Mouse (Mus musculus) stomach, postnatal 0 days (tissue): Measurements from ENCODE around the gene Polr2b. TPM values are rescaled to one million over a fixed set of nuclear protein-coding genes. Genes with fewer than 3 reads are reported as not detected.

Source experiments
- ATAC-seq: fragments of 200-750 bp; cut with Nextera tagmentation; 2 replicates; pipeline ENCODE4 v1.8.0; 2017; ENCODE audit not compliant: low FRiP score, low TSS enrichment
- DNase-seq: peaks from one replicate; pipeline ENCODE4 v3.0.0-alpha.2; 2016; ENCODE audit warnings: low spot score
- H3K27ac ChIP-seq: fragments of 300-500 bp; sonication (generic); replicated peaks from 2 replicates; pipeline ENCODE4 v1.5.1; 2014; ENCODE audit warnings: mild to moderate bottlenecking, control low read depth
- H3K27me3 ChIP-seq: fragments of 300-500 bp; sonication (generic); 2 replicates; pipeline ENCODE4 v1.6.1; 2014; ENCODE audit warnings: low read length; ENCODE audit not compliant: control insufficient read depth, insufficient read depth
- H3K36me3 ChIP-seq: fragments of 300-500 bp; sonication (generic); 2 replicates; pipeline ENCODE4 v1.6.1; 2014; ENCODE audit warnings: low read length, mixed read lengths; ENCODE audit not compliant: control insufficient read depth, insufficient read depth
- H3K4me1 ChIP-seq: fragments of 300-500 bp; sonication (generic); replicated peaks from 2 replicates; pipeline ENCODE4 v1.6.1; 2014; ENCODE audit warnings: antibody characterized with exemption; ENCODE audit not compliant: control insufficient read depth, insufficient read depth
- H3K4me2 ChIP-seq: fragments of 300-500 bp; sonication (generic); replicated peaks from 2 replicates; pipeline ENCODE4 v1.6.1; 2014; ENCODE audit warnings: low read depth, mild to moderate bottlenecking, control low read depth, moderate library complexity
- H3K4me3 ChIP-seq: fragments of 300-500 bp; sonication (generic); 2 replicates; pipeline ENCODE4 v1.5.1; 2014; ENCODE audit warnings: low read depth, low read length, control low read depth
- H3K9ac ChIP-seq: fragments of 300-500 bp; sonication (generic); 2 replicates; pipeline ENCODE4 v1.6.1; 2014; ENCODE audit warnings: mild to moderate bottlenecking, low read length, control low read depth, mixed read lengths
- H3K9me3 ChIP-seq: fragments of 300-500 bp; sonication (generic); 2 replicates; pipeline ENCODE4 v1.6.1; 2016; ENCODE audit warnings: low read length; ENCODE audit not compliant: control insufficient read depth
- CTCF ChIP-seq: IDR thresholded peaks from 2 replicates; pipeline ENCODE4 v1.5.1; 2016; ENCODE audit warnings: antibody characterized with exemption, low read depth, mild to moderate bottlenecking, moderate library complexity
- EP300 ChIP-seq: optimal IDR thresholded peaks from 2 replicates; pipeline ENCODE3; 2016; ENCODE audit warnings: antibody characterized with exemption
- WGBS: fragments of 180-500 bp; shearing (Covaris S2); extraction: QIAGEN DNeasy Blood & Tissue Kit; methylation state at CpG from one replicate; pipeline ENCODE4 v1.1.7; 2014; 5-methylcytosine and 5-hydroxymethylcytosine counted together
- polyA plus RNA-seq: library from polyadenylated mRNA; unstranded; fragments of >200 nt; fragmentation: Nextera tagmentation; extraction: Ambion mirVana; gene quantifications from 2 replicates; pipeline ENCODE4 v1.2.1, GENCODE M21; 2015

Gene Polr2b
- polyA plus RNA-seq, 1 experiment from 2014 or later: 23.5 TPM

DNA sequence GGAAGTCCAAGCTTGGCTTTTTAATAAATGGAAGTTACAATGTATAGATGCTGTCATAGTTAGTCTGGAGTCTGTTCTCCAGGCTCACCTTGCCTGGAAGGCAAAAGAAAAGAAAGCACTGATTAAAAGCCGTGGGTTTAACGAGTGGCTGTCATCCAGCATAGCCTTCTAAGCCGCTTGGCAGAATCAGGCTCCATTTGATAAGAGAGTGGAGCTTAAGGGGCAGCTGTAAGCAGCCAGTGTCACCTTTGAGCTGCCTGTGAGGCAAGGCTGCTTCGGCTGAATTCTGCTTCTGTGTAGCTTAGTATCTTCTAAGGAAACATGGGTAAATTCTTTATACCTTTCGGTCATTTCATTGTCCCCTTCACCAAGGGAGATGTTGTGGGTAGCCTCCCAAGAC, 23.0 kb upstream of the Polr2b start:
- ATAC-seq: no peak
- H3K27ac ChIP-seq: no peak overlapping the region
- no peak overlapping the region for H3K4me2 ChIP-seq
- H3K4me1 ChIP-seq: no peaks in the 10 kb centered on the region
- H3K36me3 ChIP-seq: peaks cover 22% of the 10 kb centered on the region
- H3K4me3 ChIP-seq: no peak overlapping the region
- WGBS: 82% methylated on average over 5 of the region's 5 CpGs
- no peak overlapping the region for H3K9ac ChIP-seq
- TF ChIP-seq EP300 (no peak), CTCF (no peak)
- no peak for DNase-seq
- no peaks in the 10 kb centered on the region for H3K9me3 ChIP-seq
- H3K27me3 ChIP-seq: no peaks in the 10 kb centered on the region

DNA sequence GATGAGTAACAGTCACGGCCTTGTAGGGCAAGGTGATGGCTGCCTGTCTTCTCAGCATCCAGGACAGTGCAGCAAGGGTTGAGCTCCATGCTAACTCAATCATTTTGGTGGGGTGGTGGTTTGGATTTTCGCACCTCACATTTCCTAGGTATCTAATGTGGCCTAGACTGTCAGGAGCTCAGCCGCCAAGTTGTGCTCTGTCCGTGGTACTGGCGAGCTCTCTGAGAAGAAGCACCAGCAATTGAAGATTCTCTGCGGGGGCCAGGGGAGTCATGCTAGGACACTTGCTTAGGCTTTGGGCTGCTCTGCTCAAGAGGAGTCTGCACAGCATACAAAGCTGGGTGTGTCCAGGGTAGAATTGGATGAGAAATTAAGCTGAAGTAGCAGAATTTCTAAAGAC, 22.0 kb upstream of the Polr2b start:
- TF ChIP-seq CTCF: no peak
- no peak for ATAC-seq
- WGBS: 84% methylated on average over 6 of the region's 6 CpGs

DNA sequence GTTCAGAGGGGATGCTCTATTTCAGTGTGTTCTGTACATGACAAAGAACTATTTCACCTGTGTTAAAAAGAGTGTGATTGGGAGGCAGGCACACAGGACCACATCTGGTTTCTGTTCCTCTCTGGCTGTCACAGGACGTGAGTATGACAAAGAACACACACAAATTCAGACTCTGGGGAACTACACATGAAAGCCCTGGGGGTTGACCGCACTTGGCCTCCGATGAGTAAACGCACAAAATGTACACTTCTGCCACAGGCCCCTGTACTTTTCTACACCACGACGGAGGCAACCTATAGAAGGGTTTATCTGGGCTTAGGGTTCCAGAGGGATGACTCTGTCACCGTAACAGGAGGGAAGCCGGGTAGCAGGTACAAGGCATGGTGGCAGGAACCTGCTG, 20.3 kb upstream of the Polr2b start:
- no peak for ATAC-seq

More for the DNA sequence above, 22.0 kb upstream of the Polr2b start:
- no peaks in the 10 kb centered on the region for H3K4me1 ChIP-seq
- no peak overlapping the region for H3K4me2 ChIP-seq
- H3K9ac ChIP-seq: no peak overlapping the region
- no peak overlapping the region for H3K4me3 ChIP-seq
- no peaks in the 10 kb centered on the region for H3K9me3 ChIP-seq
- H3K36me3 ChIP-seq: peaks cover 16% of the 10 kb centered on the region
- H3K27me3 ChIP-seq: no peaks in the 10 kb centered on the region
- H3K27ac ChIP-seq: no peak overlapping the region
- DNase-seq: no peak

DNA sequence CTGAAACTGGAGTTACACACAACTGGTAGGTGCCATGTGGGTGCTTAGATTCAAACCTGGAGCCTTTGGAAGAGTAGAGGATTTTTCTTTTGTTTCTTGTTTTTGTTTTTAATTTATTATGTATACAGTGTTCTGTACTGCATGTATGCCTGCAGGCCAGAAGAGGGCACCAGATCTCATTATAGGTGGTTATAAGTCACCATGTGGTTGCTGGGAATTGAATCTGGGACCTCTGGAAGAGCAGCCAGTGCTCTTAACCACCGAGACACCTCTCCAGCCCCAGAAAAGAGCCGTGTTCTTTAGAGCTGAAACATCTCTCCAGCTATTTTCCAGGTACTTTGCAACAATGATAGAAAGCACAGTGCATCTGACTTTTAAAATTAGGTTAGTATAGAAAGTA, 19.3 kb upstream of the Polr2b start:
- no peak overlapping the region for H3K4me3 ChIP-seq
- WGBS: 93% methylated on average over 2 of the region's 2 CpGs
- no peaks in the 10 kb centered on the region for H3K27me3 ChIP-seq
- no peaks in the 10 kb centered on the region for H3K9me3 ChIP-seq
- no peak overlapping the region for H3K27ac ChIP-seq
- no peak overlapping the region for H3K9ac ChIP-seq
- DNase-seq (no peak), ATAC-seq (no peak)
- H3K4me2 ChIP-seq: no peak overlapping the region
- peaks cover 21% of the 10 kb centered on the region for H3K36me3 ChIP-seq
- TF ChIP-seq EP300 (no peak), CTCF (no peak)
- no peaks in the 10 kb centered on the region for H3K4me1 ChIP-seq

More for the DNA sequence above, 20.3 kb upstream of the Polr2b start:
- Histone ChIP-seq H3K4me1 (no peaks in the 10 kb centered on the region), H3K9ac (no peak overlapping the region), H3K27ac (no peak overlapping the region), H3K4me2 (no peak overlapping the region), H3K9me3 (no peaks in the 10 kb centered on the region), H3K27me3 (no peaks in the 10 kb centered on the region), H3K4me3 (no peak overlapping the region), H3K36me3 (peaks cover 19% of the 10 kb centered on the region)
- TF ChIP-seq EP300 (no peak), CTCF (no peak)
- no peak for DNase-seq
- WGBS: 64% methylated on average over 8 of the region's 8 CpGs

DNA sequence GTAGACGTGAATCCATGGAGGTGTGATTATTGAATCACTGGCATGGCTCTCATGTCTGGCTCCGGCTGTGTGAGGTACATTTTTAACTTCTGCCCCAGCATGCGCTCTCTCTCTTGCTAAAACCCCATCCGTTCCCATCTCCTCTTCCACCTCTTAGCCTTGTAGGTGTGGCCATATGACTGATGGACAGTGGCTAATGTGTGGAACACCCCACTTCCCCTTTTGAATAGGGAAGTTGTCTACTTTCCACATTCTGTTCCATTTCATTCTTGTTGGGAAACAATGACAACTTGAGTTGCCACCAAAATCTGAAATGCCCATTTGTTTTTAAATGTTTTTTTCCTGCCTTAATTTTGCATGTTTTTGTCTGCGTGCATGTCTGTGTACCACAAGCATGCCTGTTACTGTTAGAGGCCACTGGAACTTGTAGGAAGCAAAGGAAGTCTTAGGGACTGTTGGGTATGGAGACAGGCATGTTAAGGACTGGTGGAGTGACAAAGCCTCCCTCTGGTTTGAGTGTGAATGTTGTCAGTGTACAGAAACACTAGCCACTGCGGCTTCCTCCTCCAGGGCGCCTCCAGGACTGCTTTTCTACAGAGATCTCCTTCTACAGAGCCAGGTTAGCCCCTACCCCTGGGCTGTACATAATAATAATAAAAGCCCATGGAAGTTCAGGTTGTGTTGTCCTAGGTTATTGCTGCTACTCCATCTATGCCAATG, 17.0 kb upstream of the Polr2b start:
- ATAC-seq (no peak), DNase-seq (no peak)
- Histone ChIP-seq H3K27me3 (no peaks in the 10 kb centered on the region), H3K9me3 (no peaks in the 10 kb centered on the region), H3K36me3 (peaks cover 16% of the 10 kb centered on the region), H3K4me2 (no peak overlapping the region), H3K4me1 (no peaks in the 10 kb centered on the region), H3K4me3 (no peak overlapping the region), H3K9ac (no peak overlapping the region), H3K27ac (no peak overlapping the region)
- TF ChIP-seq EP300: no peak
- no peak for TF ChIP-seq CTCF
- WGBS: 84% methylated on average over 7 of the region's 7 CpGs

DNA sequence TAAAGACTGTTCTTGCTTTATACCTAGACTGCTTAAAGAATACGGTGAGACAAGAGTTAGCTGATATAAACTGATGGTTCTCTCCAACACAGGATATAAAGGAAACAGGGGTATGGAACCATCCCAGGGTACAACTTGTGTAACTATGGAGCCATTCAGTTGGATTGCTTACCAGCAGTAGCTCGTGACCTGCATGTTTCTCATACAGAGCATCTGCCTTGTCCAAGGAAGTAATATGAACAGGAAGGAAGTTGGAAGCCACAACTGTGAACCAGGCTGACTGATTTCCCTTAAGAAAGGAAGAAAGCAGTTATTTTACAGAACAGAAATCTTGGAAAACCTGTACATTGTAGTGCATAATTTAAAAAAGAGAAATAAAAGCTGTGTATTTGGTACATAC, 10.5 kb upstream of the Polr2b start:
- DNase-seq (no peak), ATAC-seq (no peak)
- no peak for TF ChIP-seq EP300
- no peak for TF ChIP-seq CTCF
- 86% methylated on average over 2 of the region's 2 CpGs for WGBS
- Histone ChIP-seq H3K9me3 (no peaks in the 10 kb centered on the region), H3K4me1 (no peaks in the 10 kb centered on the region), H3K36me3 (peaks cover 3% of the 10 kb centered on the region; the same call in 1 of the 2 replicates), H3K27me3 (no peaks in the 10 kb centered on the region), H3K4me3 (no peak overlapping the region), H3K4me2 (no peak overlapping the region), H3K9ac (no peak overlapping the region), H3K27ac (no peak overlapping the region)
